Mouse (Mus musculus) testis, adult 2 months (tissue): ENCODE measurements around the gene Stk10. TPM values are rescaled to one million over a fixed set of nuclear protein-coding genes. Genes with fewer than 3 reads are reported as not detected.

Experiments
- H3K27ac ChIP-seq: fragments of 200-500 bp; 2 replicates; pipeline ENCODE4 v1.5.1; 2012; ENCODE audit warnings: low read depth, low read length; ENCODE audit not compliant: control insufficient read depth, insufficient read depth
- H3K27me3 ChIP-seq: fragments of 200-500 bp; 2 replicates; pipeline ENCODE4 v1.6.1; 2012; ENCODE audit warnings: mild to moderate bottlenecking, low read length, moderate library complexity; ENCODE audit not compliant: control insufficient read depth, insufficient read depth
- H3K36me3 ChIP-seq: fragments of 200-500 bp; 2 replicates; pipeline ENCODE4 v1.6.1; 2012; ENCODE audit warnings: mild to moderate bottlenecking, low read length; ENCODE audit not compliant: control insufficient read depth, insufficient read depth
- H3K4me1 ChIP-seq: fragments of 200-500 bp; 2 replicates; pipeline ENCODE4 v1.6.1; 2012; ENCODE audit warnings: low read length; ENCODE audit not compliant: control insufficient read depth, insufficient read depth
- H3K4me3 ChIP-seq: fragments of 200-500 bp; 2 replicates; pipeline ENCODE4 v1.5.1; 2012; ENCODE audit warnings: low read depth, mild to moderate bottlenecking, low read length, moderate library complexity, mixed read lengths; ENCODE audit not compliant: control insufficient read depth
- CTCF ChIP-seq: fragments of 200-500 bp; IDR thresholded peaks from 2 replicates; pipeline ENCODE4 v1.5.1; 2012; ENCODE audit warnings: low read depth, mild to moderate bottlenecking, inconsistent platforms, low read length, moderate library complexity; ENCODE audit not compliant: control insufficient read depth, insufficient read depth, insufficient replicate concordance
- POLR2A ChIP-seq: fragments of 200-500 bp; IDR thresholded peaks from 2 replicates; pipeline ENCODE4 v1.6.1; 2012; ENCODE audit warnings: low read depth, mild to moderate bottlenecking, inconsistent platforms, low read length, moderate library complexity; ENCODE audit not compliant: control insufficient read depth
- polyA plus RNA-seq: library from polyadenylated mRNA; depleted of rRNA; stranded (reverse); fragments of >200 nt; gene quantifications from 2 replicates; pipeline ENCODE4 v1.2.3, GENCODE M21; 2012; rRNA removed

The Stk10 gene
- polyA plus RNA-seq, 1 experiment, result 38.3 TPM

DNA sequence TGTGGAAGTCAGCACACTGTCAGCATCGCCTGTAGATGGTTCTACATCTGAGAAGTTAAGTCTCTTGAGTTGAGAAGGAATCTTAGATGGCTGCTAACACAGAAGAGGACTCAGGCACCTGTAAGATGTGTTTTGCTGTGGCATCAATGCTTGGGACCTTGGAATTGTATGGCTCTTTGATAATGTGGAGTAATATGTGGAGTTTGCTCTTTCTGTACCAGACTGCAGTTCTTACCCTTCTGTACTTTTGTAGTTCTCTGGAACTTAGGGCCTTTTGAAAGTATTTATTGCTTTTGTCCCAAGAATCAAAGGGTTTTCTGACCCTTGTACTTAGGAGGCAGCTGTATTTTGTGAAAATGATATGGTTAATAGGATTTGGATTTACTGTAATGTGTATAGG, 118.6 kb downstream of the Stk10 start:
- Histone ChIP-seq H3K36me3 (peaks cover 2% of the 10 kb centered on the region; the same call in 1 of the 2 replicates), H3K4me1 (no peaks in the 10 kb centered on the region; the same call in 1 of the 2 replicates), H3K27me3 (no peaks in the 10 kb centered on the region), H3K4me3 (no peak overlapping the region), H3K27ac (no peak overlapping the region)
- TF ChIP-seq CTCF (no peak), POLR2A (no peak)

DNA sequence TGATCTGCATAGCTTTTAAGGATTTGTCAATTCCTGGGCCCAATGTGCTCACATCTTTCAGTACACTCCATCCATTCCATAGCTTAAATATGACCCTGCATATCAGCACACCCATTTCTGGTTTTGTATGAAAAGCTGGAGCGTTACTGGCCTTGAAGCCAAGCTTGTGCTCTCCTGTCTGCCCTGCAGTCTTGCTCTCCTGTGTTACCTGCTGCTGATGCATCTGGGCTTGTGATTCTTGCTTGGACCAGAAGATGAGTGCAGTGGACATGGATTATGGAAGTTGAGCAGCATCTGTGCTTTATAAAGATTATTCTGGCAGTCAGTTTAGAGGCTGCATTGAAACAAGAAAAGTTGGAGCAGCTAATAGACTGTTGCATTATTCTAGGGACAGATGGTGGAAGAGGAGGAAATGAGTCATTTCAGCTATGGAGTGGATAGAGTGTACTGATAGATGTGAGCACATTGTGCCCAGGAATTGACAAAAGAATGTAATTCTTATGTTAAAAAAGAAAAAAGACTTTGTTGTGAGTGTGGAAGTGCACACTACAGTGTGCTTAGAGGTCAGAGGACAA, 129.1 kb downstream of the Stk10 start:
- no peak for TF ChIP-seq CTCF
- TF ChIP-seq POLR2A, result no peak
- Histone ChIP-seq H3K36me3 (no peaks in the 10 kb centered on the region), H3K27ac (no peak overlapping the region), H3K4me1 (no peaks in the 10 kb centered on the region), H3K27me3 (no peaks in the 10 kb centered on the region), H3K4me3 (no peak overlapping the region)

DNA sequence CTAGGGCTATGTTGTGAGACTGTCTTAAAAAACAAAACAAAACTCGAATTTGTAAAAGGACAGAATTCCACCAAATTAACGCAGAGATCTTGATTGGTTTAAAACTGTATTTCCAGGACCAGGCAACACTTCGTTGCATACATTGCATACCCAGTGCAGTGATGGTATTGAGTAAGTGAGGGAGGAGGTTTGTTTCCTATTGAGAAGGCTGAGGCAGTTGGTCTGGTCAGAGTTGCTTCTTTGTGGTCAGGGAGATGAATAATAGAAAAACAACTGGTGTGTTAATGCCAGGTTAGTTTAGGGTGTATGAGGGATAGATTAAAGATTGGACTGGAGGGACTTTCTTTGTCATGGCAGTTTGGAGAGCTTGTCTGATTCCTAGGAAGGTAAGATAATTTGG, 132.5 kb downstream of the Stk10 start:
- TF ChIP-seq CTCF (no peak), POLR2A (no peak)
- Histone ChIP-seq H3K36me3 (no peaks in the 10 kb centered on the region), H3K4me1 (no peaks in the 10 kb centered on the region), H3K4me3 (no peak overlapping the region), H3K27ac (no peak overlapping the region), H3K27me3 (no peaks in the 10 kb centered on the region)

DNA sequence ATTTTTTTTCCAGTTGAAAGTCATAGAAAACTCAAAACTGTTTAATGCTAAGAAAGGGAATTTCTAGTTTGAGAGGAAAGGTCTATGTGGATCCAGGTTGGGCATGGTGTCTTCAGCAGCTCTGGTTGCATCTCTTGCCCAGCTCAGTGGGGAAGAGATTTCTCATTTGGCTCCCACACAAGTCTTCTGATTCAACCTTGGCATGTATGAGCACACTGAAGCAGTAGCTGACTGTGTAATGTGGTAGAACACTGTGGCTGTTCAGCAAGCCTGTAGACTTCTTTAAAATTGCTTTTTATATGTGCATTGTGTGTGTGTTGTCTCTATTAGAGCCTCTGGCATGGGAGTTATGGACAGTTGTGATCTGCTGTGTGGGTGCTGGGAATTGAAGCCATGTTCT, 133.9 kb downstream of the Stk10 start:
- Histone ChIP-seq H3K27ac (no peak overlapping the region), H3K36me3 (no peaks in the 10 kb centered on the region), H3K27me3 (no peaks in the 10 kb centered on the region), H3K4me3 (no peak overlapping the region), H3K4me1 (no peaks in the 10 kb centered on the region; the same call in 1 of the 2 replicates)
- TF ChIP-seq POLR2A (no peak), CTCF (no peak)

DNA sequence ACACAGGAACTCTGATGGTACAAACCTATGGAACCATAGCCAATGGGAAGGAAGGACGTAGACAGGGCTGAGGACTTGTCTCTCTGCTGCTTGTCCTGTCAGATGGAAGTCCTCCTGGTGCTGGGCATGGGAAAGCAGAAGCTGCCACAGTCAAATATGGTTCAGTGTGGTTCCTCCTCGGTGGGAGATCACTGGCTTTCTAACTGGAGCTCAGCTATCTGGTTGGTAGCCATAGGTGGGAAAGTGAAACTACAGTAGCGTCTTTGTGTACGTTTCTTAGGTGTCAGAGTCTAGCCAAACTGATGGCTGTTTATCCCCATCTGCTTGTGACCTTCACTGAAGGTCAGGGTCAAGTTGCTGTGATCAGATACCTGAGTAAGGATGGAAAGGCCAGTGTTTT, 138.4 kb downstream of the Stk10 start:
- no peaks in the 10 kb centered on the region for H3K27me3 ChIP-seq
- no peak overlapping the region for H3K4me3 ChIP-seq
- H3K4me1 ChIP-seq, result no peaks in the 10 kb centered on the region; the same call in 1 of the 2 replicates
- TF ChIP-seq POLR2A, result no peak
- TF ChIP-seq CTCF, result no peak
- H3K36me3 ChIP-seq, result no peaks in the 10 kb centered on the region
- H3K27ac ChIP-seq, result no peak overlapping the region

Other genes starting within 250 kb of the Stk10 start
- gene Hba-a1, start 249.8 kb upstream of the Stk10 start, polyA plus RNA-seq, result 39.8 and 41.7 TPM in 2 replicates
- gene Hbq1b, start 246.3 kb upstream of the Stk10 start, polyA plus RNA-seq, result not detected in 2 replicates
- gene Hba-a2, start 236.8 kb upstream of the Stk10 start, polyA plus RNA-seq, result 88.0 and 93.8 TPM in 2 replicates
- not detected in 2 replicates for gene Hbq1a, start 233.2 kb upstream of the Stk10 start, polyA plus RNA-seq
- 0.37 and 0.48 TPM in 2 replicates for gene Sh3pxd2b, start 185.5 kb upstream of the Stk10 start, polyA plus RNA-seq
- gene Ubtd2, start 77.9 kb upstream of the Stk10 start, polyA plus RNA-seq, result 109 and 120 TPM in 2 replicates
- gene Efcab9, start 1.2 kb upstream of the Stk10 start, polyA plus RNA-seq, result 180 and 217 TPM in 2 replicates
- 11.7 and 13.8 TPM in 2 replicates for gene Fbxw11, start 109.4 kb downstream of the Stk10 start, polyA plus RNA-seq